Mouse (Mus musculus): Measurements from ENCODE around the gene Cntrob. TPM values are rescaled to one million over a fixed set of nuclear protein-coding genes. Genes with fewer than 3 reads are reported as not detected.

Cntrob gene
- polyA plus RNA-seq, 1 experiment from 2014 or later = 37.2 TPM

DNA sequence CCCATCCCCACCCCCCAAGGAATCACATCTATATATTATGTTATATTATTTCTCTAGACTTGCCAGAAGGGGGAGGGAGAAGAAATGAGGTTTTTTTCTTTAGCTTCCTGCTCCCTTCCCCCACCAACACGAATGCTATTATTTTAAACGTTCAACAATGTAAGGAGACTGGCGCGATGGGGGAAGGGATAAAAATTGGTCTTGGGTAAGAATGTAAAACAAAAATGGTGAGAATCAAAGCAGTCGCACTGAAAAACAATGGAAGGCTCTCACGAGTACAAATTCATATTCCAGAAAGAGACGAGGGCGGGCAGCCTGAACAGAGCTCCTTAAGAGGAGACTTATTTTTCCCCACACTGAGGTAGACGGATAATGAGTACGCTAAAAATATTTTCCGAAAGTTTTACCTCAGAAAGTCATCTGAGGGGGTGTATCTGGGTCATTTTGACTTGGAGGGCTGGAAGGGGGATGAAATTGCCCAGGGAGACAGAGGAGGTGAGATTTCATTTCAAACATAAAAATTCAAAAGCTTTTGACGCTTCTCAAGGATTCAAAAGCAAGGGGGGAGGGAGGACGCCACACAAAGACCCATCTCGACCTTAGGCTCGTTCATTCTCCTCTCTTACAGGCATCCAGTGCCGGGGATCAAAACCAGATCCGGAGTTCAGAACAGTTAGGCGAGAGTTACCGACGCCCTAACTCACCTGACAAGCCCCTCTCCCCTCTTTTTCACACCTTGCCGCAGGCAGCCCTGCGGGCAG lies 43.5 kb upstream of the Cntrob start:
- no peaks in the 10 kb centered on the region for H3K9me3 ChIP-seq
- peak overlapping the region; percentile 100 for H3K27ac ChIP-seq
- no peaks in the 10 kb centered on the region for H3K27me3 ChIP-seq
- H3K4me2 ChIP-seq = peak overlapping the region; percentile 97
- H3K4me3 ChIP-seq (replicated peaks) = peak overlapping the region; percentile 95
- H3K36me3 ChIP-seq = peaks cover 33% of the 10 kb centered on the region
- under 1% methylated on average over 22 of the region's 22 CpGs for WGBS
- no peak for ATAC-seq (ENCODE audit: insufficient number of reproducible peaks, insufficient read depth, low FRiP score, low TSS enrichment, low read depth)
- H3K4me1 ChIP-seq (replicated peaks) = peaks cover 54% of the 10 kb centered on the region
- peak overlapping the region; percentile 100 for H3K9ac ChIP-seq (replicated peaks)

DNA sequence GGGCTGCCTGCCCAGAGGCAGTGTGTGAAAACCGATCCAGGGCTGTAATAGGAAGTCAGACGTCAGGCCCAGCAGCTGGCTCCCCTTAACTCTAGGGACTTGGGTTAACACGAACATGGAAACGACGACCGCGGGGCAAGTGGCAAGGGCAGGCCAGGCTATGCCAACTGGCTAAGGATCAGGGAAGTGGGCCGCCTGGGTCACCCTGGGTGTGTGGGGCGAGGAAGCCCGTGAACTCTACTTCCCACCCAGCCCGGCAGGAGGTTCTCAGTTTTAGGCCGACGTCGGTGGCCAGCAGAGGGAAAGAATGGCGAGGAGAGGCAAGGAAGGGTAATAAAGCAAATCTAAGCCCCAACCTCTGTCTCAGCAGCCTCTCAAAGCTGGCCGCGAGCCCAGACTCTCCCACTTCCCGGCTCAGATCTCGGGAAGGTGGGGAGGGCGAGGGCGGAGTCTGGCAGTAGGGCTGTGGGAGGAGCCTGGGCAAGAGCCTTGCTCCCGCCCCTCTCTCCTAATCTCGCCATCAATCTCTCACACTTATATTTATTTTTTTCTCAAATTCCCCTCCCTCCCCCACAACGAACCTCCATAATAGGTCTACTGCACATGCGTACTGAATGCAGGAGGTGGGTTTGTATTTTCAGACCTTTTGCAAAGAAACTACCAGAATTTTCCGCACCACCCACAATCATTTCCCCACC lies 42.7 kb upstream of the Cntrob start:
- Histone ChIP-seq H3K36me3 (peaks cover 34% of the 10 kb centered on the region), H3K9me3 (no peaks in the 10 kb centered on the region), H3K4me1 (replicated peaks) (peaks cover 46% of the 10 kb centered on the region), H3K27me3 (no peaks in the 10 kb centered on the region), H3K9ac (replicated peaks) (peak overlapping the region; percentile 73), H3K4me3 (replicated peaks) (peak overlapping the region; percentile 95), H3K4me2 (peak overlapping the region; percentile 97), H3K27ac (peak overlapping the region; percentile 100)
- ATAC-seq (ENCODE audit: insufficient number of reproducible peaks, insufficient read depth, low FRiP score, low TSS enrichment, low read depth) = peak; percentile 85
- WGBS = under 1% methylated on average over 26 of the region's 26 CpGs

DNA sequence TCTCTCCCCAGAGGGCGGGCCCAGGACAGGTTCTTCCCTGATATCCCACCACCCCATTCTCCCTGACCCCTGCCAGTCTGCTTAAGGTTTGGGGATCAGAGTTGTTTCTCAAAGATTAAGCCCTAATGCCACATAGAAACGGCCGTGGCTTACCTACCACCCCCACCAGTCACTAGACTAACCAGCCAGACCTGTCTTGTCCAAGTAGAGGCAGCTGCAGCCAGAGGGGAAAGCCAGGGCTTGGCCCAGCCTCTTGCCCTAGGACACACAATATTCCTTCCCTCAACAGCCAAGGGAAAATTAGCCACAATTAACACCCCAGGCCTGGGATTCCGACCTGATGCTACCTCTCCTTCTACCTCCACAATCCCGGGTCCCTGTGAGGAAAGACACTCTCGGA lies 42.1 kb upstream of the Cntrob start:
- Histone ChIP-seq H3K27ac (peak overlapping the region; percentile 100), H3K9me3 (no peaks in the 10 kb centered on the region), H3K36me3 (peaks cover 38% of the 10 kb centered on the region), H3K4me3 (replicated peaks) (peak overlapping the region; percentile 95), H3K4me2 (peak overlapping the region; percentile 97), H3K4me1 (replicated peaks) (peaks cover 41% of the 10 kb centered on the region), H3K9ac (replicated peaks) (peak overlapping the region; percentile 73), H3K27me3 (no peaks in the 10 kb centered on the region)
- WGBS = 17% methylated on average over 6 of the region's 6 CpGs
- no peak for ATAC-seq (ENCODE audit: insufficient number of reproducible peaks, insufficient read depth, low FRiP score, low TSS enrichment, low read depth)

DNA sequence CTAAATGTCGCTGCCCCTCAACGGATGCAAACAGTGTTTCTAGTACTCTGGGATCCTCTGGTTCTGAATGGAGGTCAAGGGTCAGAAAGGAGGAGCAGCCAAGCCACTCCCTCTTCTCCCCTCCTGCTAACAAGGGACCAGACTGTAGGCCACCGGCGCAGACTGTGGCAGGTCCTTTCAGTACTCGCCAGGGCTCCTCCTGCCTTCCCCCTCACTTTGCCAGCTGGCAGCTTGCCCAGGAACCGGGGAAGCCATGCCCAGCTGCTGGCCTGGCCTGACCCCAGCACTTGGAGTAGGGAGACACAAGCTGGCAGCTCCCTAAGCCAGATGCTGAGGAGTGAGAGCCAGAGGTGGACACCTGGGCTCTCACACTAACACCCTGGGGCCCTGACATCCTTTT lies 41.3 kb upstream of the Cntrob start:
- Histone ChIP-seq H3K4me1 (replicated peaks) (peaks cover 36% of the 10 kb centered on the region), H3K27me3 (no peaks in the 10 kb centered on the region), H3K4me2 (peak overlapping the region; percentile 97), H3K9ac (replicated peaks) (peak overlapping the region; percentile 73; the same call in 1 of the 2 replicates), H3K27ac (peak overlapping the region; percentile 100), H3K36me3 (peaks cover 46% of the 10 kb centered on the region), H3K4me3 (replicated peaks) (peak overlapping the region; percentile 95), H3K9me3 (no peaks in the 10 kb centered on the region)
- no peak for ATAC-seq (ENCODE audit: insufficient number of reproducible peaks, insufficient read depth, low FRiP score, low TSS enrichment, low read depth)
- WGBS = 0% methylated on average over 6 of the region's 6 CpGs

DNA sequence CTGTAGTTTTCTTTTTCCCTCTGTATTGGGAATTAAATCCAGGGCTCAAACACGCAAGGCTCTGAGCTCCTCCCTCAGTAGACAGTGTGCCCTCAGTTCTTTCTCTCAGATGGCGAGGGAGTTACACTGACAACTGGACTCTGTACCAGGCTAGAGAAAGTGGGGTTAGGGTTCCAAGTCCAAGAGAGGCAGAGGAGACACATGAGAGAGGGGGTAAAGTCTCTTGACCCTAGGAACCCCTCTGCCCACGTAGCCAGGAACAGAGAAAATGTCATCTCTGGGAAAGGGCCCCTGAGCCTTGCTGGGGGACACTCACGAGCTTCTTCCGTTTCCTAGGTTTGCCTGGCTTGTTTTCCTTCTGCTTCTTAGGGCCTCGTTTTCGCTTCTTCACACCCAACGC lies 40.8 kb upstream of the Cntrob start:
- Histone ChIP-seq H3K36me3 (peaks cover 51% of the 10 kb centered on the region), H3K27ac (peak overlapping the region; percentile 100), H3K9me3 (no peaks in the 10 kb centered on the region), H3K27me3 (no peaks in the 10 kb centered on the region), H3K4me1 (replicated peaks) (peaks cover 35% of the 10 kb centered on the region), H3K4me3 (replicated peaks) (0 out of 2 replicates have a peak overlapping the region, but pooled peaks have one; percentile 95), H3K9ac (replicated peaks) (no peak overlapping the region), H3K4me2 (peak overlapping the region; percentile 97)
- 54% methylated on average over 8 of the region's 8 CpGs for WGBS
- no peak for ATAC-seq (ENCODE audit: insufficient number of reproducible peaks, insufficient read depth, low FRiP score, low TSS enrichment, low read depth)

DNA sequence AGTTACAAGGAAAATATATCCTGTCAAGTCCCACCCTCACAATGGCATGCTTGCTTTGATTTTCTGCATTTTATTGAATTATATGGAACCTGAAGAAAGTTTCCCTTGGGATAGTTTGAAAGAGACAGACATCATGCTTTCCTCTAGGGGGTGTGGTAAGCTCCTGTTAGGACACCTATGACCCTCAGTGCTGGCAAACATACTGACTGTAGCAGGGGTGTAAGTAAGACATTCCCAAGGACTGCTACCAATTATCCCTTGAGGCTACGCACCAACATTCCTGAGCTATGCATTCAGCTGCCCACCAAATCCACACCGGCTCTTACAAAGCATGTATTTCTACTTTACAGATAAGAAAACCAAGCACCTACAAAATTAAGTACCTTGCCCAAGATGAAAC lies 38.9 kb upstream of the Cntrob start:
- WGBS = 42% methylated on average over 2 of the region's 2 CpGs
- ATAC-seq (ENCODE audit: insufficient number of reproducible peaks, insufficient read depth, low FRiP score, low TSS enrichment, low read depth) = no peak
- Histone ChIP-seq H3K36me3 (peaks cover 70% of the 10 kb centered on the region), H3K27ac (peak overlapping the region; percentile 31; the same call in 1 of the 2 replicates), H3K9ac (replicated peaks) (no peak overlapping the region), H3K4me2 (no peak overlapping the region), H3K4me3 (replicated peaks) (no peak overlapping the region), H3K27me3 (no peaks in the 10 kb centered on the region), H3K9me3 (no peaks in the 10 kb centered on the region), H3K4me1 (replicated peaks) (peaks cover 29% of the 10 kb centered on the region)

DNA sequence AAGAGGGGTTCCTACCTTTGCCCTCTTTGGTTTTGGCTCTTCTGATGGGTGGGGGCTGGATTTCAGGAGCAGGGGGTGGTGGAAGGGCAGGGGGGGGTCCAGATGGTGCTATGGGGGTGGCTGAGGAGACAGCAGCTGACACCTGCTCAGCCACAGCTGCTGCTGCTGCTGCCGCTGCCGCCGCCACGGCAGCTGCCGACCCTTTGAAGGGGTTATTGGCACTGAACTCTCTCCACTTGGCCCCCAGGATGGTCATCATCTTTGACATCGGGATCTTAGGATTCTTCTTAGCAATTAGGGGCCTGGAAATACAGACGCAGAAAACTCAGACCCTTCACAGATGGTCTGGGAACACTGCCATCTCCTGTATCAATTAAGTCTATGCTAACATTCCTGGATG lies 38.4 kb upstream of the Cntrob start:
- H3K27ac ChIP-seq = no peak overlapping the region
- H3K27me3 ChIP-seq = no peaks in the 10 kb centered on the region
- H3K36me3 ChIP-seq = peaks cover 75% of the 10 kb centered on the region
- 55% methylated on average over 7 of the region's 7 CpGs for WGBS
- H3K4me3 ChIP-seq (replicated peaks) = no peak overlapping the region
- H3K4me2 ChIP-seq = no peak overlapping the region
- H3K9me3 ChIP-seq = no peaks in the 10 kb centered on the region
- no peak overlapping the region for H3K9ac ChIP-seq (replicated peaks)
- no peak for ATAC-seq (ENCODE audit: insufficient number of reproducible peaks, insufficient read depth, low FRiP score, low TSS enrichment, low read depth)
- peaks cover 29% of the 10 kb centered on the region for H3K4me1 ChIP-seq (replicated peaks)

DNA sequence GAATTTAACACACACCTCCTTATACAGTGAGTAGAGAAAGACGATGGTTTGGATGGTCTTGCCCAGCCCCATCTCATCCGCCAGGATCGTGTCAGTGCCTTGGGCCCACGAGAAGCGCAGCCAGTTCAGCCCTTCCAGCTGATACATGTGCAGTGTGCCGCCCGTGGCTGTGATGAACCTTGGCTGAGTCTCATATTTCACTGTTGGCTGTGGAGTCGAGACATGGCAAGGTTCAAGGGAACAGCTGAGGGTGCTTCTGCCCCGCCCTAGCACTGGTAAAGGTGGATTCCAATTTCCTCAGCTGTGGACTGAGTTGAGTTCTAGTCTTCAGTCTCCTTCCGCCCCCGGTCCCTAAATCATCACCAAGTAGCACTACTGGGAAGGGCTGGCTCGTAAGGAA lies 34.1 kb upstream of the Cntrob start:
- Histone ChIP-seq H3K27me3 (no peaks in the 10 kb centered on the region), H3K4me3 (replicated peaks) (no peak overlapping the region), H3K27ac (no peak overlapping the region), H3K4me1 (replicated peaks) (peaks cover 2% of the 10 kb centered on the region; the same call in 1 of the 2 replicates), H3K4me2 (no peak overlapping the region), H3K9me3 (no peaks in the 10 kb centered on the region), H3K36me3 (peaks cover 100% of the 10 kb centered on the region), H3K9ac (replicated peaks) (no peak overlapping the region)
- ATAC-seq (ENCODE audit: insufficient number of reproducible peaks, insufficient read depth, low FRiP score, low TSS enrichment, low read depth) = no peak
- WGBS = 83% methylated on average over 12 of the region's 12 CpGs

DNA sequence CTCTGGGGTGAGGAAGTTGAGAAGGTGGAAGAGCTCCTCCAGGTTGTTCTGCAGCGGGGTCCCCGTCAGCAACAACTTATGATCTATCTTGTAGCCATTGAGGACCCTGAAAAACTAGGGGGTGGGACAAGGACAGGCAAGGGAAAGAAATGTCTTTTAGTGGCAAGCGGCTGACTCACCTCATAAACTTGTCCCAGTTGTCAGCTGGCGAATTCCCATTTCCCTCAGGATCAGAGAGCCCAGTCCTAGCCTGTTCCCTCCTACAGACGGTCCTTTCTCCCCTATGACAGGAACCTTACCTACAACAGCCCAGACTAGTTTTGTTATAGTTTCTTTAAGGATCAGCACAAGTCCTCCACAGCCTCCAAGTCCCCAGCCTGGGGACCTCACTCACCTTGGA lies 33.0 kb upstream of the Cntrob start:
- ATAC-seq (ENCODE audit: insufficient number of reproducible peaks, insufficient read depth, low FRiP score, low TSS enrichment, low read depth) = no peak
- Histone ChIP-seq H3K9ac (replicated peaks) (no peak overlapping the region), H3K9me3 (no peaks in the 10 kb centered on the region), H3K27ac (no peak overlapping the region), H3K4me3 (replicated peaks) (no peak overlapping the region), H3K4me1 (replicated peaks) (no peaks in the 10 kb centered on the region), H3K27me3 (no peaks in the 10 kb centered on the region), H3K36me3 (peaks cover 100% of the 10 kb centered on the region), H3K4me2 (no peak overlapping the region)
- WGBS = 84% methylated on average over 5 of the region's 5 CpGs

DNA sequence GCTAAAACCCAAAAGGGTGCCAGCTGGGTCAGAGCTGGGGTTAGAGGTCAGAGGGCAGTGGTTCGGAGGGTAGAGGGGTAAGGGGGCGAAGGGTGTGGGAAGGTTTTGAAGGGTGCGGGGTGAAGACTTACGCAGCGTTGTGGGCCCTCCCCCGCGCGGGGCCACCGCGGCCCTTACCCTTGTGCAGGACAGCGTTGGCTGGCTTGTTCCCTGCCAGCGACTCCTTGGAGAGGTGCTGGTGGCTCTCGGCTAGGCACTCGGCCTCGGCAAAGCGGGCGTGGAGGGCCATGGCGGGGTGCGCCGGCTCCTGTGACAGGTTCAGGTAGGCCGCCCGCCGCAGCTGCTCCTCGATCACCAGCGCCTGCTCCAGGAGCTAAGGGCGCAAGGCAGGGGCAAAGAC lies 22.9 kb upstream of the Cntrob start:
- no peak overlapping the region for H3K27ac ChIP-seq
- no peak overlapping the region for H3K4me2 ChIP-seq
- H3K36me3 ChIP-seq = peaks cover 89% of the 10 kb centered on the region
- H3K4me3 ChIP-seq (replicated peaks) = no peak overlapping the region
- peaks cover 2% of the 10 kb centered on the region for H3K4me1 ChIP-seq (replicated peaks)
- no peaks in the 10 kb centered on the region for H3K9me3 ChIP-seq
- no peak for ATAC-seq (ENCODE audit: insufficient number of reproducible peaks, insufficient read depth, low FRiP score, low TSS enrichment, low read depth)
- no peak overlapping the region for H3K9ac ChIP-seq (replicated peaks)
- WGBS = 86% methylated on average over 25 of the region's 26 CpGs
- H3K27me3 ChIP-seq = no peaks in the 10 kb centered on the region
